Mouse (Mus musculus) liver, embryonic 18 days (tissue): Measurements from ENCODE around the gene Gm29564. TPM values are rescaled to one million over a fixed set of nuclear protein-coding genes. Genes with fewer than 3 reads are reported as not detected.

Experiments
- polyA plus RNA-seq: library from polyadenylated mRNA; depleted of rRNA; stranded (reverse); fragments of >200 nt; gene quantifications from 2 replicates; pipeline ENCODE4 v1.2.3, GENCODE M21; 2012; rRNA removed

Gm29564 gene
- polyA plus RNA-seq: not detected in 2 replicates

DNA sequence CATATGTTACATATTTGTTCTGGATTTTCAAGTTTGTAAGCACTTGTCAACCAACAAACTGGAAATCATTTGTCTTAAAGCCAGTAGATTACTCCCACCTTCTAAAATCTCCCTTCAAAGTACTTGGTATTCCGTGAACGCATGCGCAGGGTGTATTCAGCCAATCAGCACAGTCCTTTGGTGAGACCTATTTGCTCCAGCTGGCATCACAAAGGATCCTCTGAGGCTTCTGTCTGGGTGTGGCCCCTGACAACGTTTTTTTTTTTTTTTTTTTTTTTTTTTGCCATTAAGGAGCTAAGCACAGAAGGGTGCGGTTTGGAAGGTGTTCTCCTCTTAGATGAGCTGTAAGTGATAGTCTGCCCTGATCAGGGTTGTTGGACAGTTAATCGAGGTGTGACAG, at the start of gene Gm29564:
Gene Gm29564 (plus strand): TSS at position 301 of the 400 bp plus-strand sequence.

Other genes with a start within 250 kb of the Gm29564 start
- gene Gm20867, start 249.8 kb upstream of the Gm29564 start, polyA plus RNA-seq: not detected in 2 replicates